Comparison of ENCODE assay signal across 9 mouse cellular contexts in the genomic region with DNA sequence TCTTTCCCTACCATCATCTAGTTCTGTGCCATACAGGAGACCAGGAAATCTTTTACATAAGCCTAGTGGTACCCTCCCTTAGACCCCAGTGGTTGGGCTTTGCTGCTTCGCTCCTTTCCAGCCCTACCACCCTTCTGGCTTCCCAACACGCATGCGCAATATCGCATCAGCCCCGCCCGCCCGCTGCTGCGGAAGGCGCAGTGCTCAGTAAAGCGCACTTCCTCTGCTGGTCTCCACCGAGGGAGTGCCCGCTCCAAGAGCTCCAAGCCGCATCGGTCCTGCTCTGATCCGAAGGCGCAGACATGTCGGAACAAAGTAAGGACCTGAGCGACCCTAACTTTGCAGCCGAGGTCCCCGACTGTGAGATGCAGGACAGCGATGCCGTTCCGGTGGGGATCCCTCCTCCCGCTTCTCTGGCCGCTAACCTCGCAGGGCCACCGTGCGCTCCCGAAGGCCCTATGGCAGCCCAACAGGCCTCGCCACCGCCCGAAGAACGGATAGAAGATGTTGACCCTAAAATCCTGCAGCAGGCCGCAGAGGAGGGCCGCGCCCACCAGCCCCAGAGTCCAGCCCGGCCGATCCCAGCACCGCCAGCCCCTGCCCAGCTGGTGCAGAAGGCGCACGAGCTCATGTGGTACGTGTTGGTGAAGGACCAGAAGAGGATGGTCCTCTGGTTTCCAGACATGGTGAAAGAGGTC. TPM values are rescaled to one million over a fixed set of nuclear protein-coding genes. Genes with fewer than 3 reads are reported as not detected.
DNase-seq lines count a peak whose midpoint lies in the region; ATAC-seq and TF ChIP-seq lines count a peak whose summit lies in the region.
"Had no signal": no experiment of that assay in that cellular context is flagged by ENCODE, and none has a peak within 500 bp of the region (broad histone marks: within the 10 kb centered on the region; RNA-seq: fewer than 3 reads in every experiment).

No protein-coding gene starts in this region.

- H3K4me2 ChIP-seq in liver, postnatal 0 days (ENCODE audit: low read depth, low read length): peak overlapping the region; percentile 48

- H3K4me3 ChIP-seq in ES-E14 (ENCODE audit: insufficient read depth in 1 of 2, low read depth in 1 of 2, low read length in 2 of 2, poor library complexity in 1 of 2, severe bottlenecking in 1 of 2): peak overlapping the region; percentile 59 to 70
- peak overlapping the region; percentile 22; the same call in 1 of the 2 replicates for H3K4me3 ChIP-seq in liver, postnatal 0 days (ENCODE audit: low read depth, low read length)

- H3K27me3 ChIP-seq in liver, postnatal 0 days (ENCODE audit: insufficient read depth, low read length): no peaks in the 10 kb centered on the region

- H3K4me1 ChIP-seq in ES-E14 (ENCODE audit: control insufficient read depth in 2 of 2, insufficient read depth in 2 of 2, low read length in 2 of 2, poor library complexity in 1 of 2): no peaks in the 10 kb centered on the region; a peak in 1 of 4 replicates
- no peaks in the 10 kb centered on the region for H3K4me1 ChIP-seq in liver, postnatal 0 days (ENCODE audit: insufficient read depth)

- DNase-seq in ES-E14 (ENCODE audit: low read depth, low spot score): peak; percentile 78
- peak; percentile 81 for DNase-seq in cerebellum, adult 9-10 months
- DNase-seq in heart, postnatal 4 days: peak; percentile 87
- DNase-seq in layer of hippocampus, adult 8-10 months (ENCODE audit: low spot score in 2 of 2): peak; percentile 57 to 74
- peak; percentile 24 for DNase-seq in liver, postnatal 0 days
- DNase-seq in ovary, postnatal 14 days (ENCODE audit: low spot score): peak; percentile 73
- DNase-seq in urinary bladder, postnatal 14 days (ENCODE audit: low spot score): peak; percentile 78

- TF ChIP-seq CTCF in liver, postnatal 0 days (IDR thresholded peaks at IDR 0.05; ENCODE audit: low read depth): no peak

- no peak overlapping the region for H3K27ac ChIP-seq in ES-E14 (ENCODE audit: insufficient read depth, low read depth, low read length, poor library complexity, severe bottlenecking)
- no peak overlapping the region for H3K27ac ChIP-seq in liver, postnatal 0 days (ENCODE audit: low read depth)

- in situ Hi-C loops in ES-E14 (cut with MboI; ENCODE audit: low sequenced_read_pairs in 2 of 2, unreplicated experiment in 2 of 2): no loop called here

- H3K9ac ChIP-seq in ES-E14 (ENCODE audit: insufficient read depth, low read depth, low read length, poor library complexity, severe bottlenecking): peak overlapping the region; percentile 59
- H3K9ac ChIP-seq in liver, postnatal 0 days (replicated peaks): no peak overlapping the region

- H3K9me3 ChIP-seq in ES-E14 (ENCODE audit: control insufficient read depth, insufficient read depth, low read depth, low read length): no peaks in the 10 kb centered on the region
- H3K9me3 ChIP-seq in liver, postnatal 0 days (ENCODE audit: low read length): no peaks in the 10 kb centered on the region

- peak; percentile 86 for ATAC-seq in frontal cortex, adult (ENCODE audit: low TSS enrichment)
- no peak for ATAC-seq in liver, postnatal 0 days

- no peaks in the 10 kb centered on the region for H3K36me3 ChIP-seq in ES-E14 (ENCODE audit: control insufficient read depth, insufficient read depth, low read length, poor library complexity, severe bottlenecking)
- no peaks in the 10 kb centered on the region for H3K36me3 ChIP-seq in liver, postnatal 0 days (replicated peaks; ENCODE audit: insufficient read depth, low read length)

- TF ChIP-seq EP300 in liver, postnatal 0 days (IDR thresholded peaks at IDR 0.05; ENCODE audit: low read depth): no peak

- WGBS in liver, postnatal 0 days (ENCODE audit: insufficient replicate concordance): 17% methylated on average over 42 of the region's 42 CpGs

TF ChIP-seq in ES-E14, 5 proteins besides CTCF, POLR2A, EP300 and RAD21:
- no peak for TF ChIP-seq CHD2 (IDR thresholded peaks at IDR 0.05; ENCODE audit: low read depth, low read length)
- no peak for TF ChIP-seq ZNF384 (IDR thresholded peaks at IDR 0.05; ENCODE audit: low read depth, low read length)
- TF ChIP-seq HCFC1 (IDR thresholded peaks at IDR 0.05; ENCODE audit: borderline replicate concordance, insufficient read depth, low read length): no peak
- TF ChIP-seq ZC3H11A (IDR thresholded peaks at IDR 0.05; ENCODE audit: borderline replicate concordance, low read depth, low read length): no peak
- no peak for TF ChIP-seq MAFK (IDR thresholded peaks at IDR 0.05; ENCODE audit: insufficient read depth, low read depth, low read length)
TF ChIP-seq in ES-E14: peak in this region for 0.

RNA-seq across cellular contexts. Expression of a gene that starts 1.9 kb away (rescaled TPM):
- total RNA-seq in ES-E14 (2012; rRNA removed): 8.4 and 15.9 TPM in 2 replicates
- total RNA-seq in heart, postnatal 4 days (2021): 10 to 100 TPM; 17.9 to 18.9 TPM
- 100 to 1,000 TPM; 112 to 121 (median 120) TPM for total RNA-seq in layer of hippocampus, adult 8-10 months (2022)
- 2.2 and 2.7 TPM in 2 replicates for polyA plus RNA-seq in liver, postnatal 0 days (2015; fragmentation: Nextera tagmentation; extraction: Ambion mirVana)
- total RNA-seq: MEL had no signal

RNA-seq across cellular contexts. Expression of a gene that starts 28.6 kb away (rescaled TPM):
- total RNA-seq in ES-E14 (2012; rRNA removed): 1.1 and 1.9 TPM in 2 replicates
- total RNA-seq in heart, postnatal 4 days (2021): under 1 TPM; 0.33 to 0.41 TPM
- 1 to 10 TPM; 1.4 to 1.8 (median 1.6) TPM for total RNA-seq in layer of hippocampus, adult 8-10 months (2022)
- 0.02 TPM in 1 of 2 replicates, not detected in the other for polyA plus RNA-seq in liver, postnatal 0 days (2015; fragmentation: Nextera tagmentation; extraction: Ambion mirVana)
- total RNA-seq: MEL had no signal

Comparison
In these comparisons a context has a peak if more than half of its experiments do, and no peak if none do; other contexts are left out.
1. DNase-seq: peak in every context shown above with its lines; median percentile 87 in heart, postnatal 4 days; 81 in cerebellum, adult 9-10 months; 78 in ES-E14; 78 in urinary bladder, postnatal 14 days; 73 in ovary, postnatal 14 days; 66 in layer of hippocampus, adult 8-10 months; 24 in liver, postnatal 0 days.